Mouse (Mus musculus) G1E (cell line): ENCODE data around the gene Mcat.

Experiments
- CTCF ChIP-seq: IDR thresholded peaks from 2 replicates; pipeline ENCODE4 v1.5.1; 2012; ENCODE audit warnings: low read depth, low read length, inconsistent platforms, mixed read lengths
- GATA1 ChIP-seq: IDR thresholded peaks from 2 replicates; pipeline ENCODE4 v1.6.1; 2012; ENCODE audit warnings: borderline replicate concordance, low read length, inconsistent platforms, mixed read lengths
- POLR2AphosphoS5 ChIP-seq: IDR thresholded peaks from 2 replicates; pipeline ENCODE4 v1.6.1; 2012; ENCODE audit warnings: low read depth, low read length, inconsistent platforms; ENCODE audit not compliant: insufficient replicate concordance
- TAL1 ChIP-seq: conservative IDR thresholded peaks from 2 replicates; pipeline ENCODE4 v1.6.1; 2012; ENCODE audit warnings: low read depth, low read length, inconsistent platforms, mixed read lengths

GRCm38 (mm10) chr15:83541647-83542287 lies 21.8 kb downstream of the Mcat start:
- TF ChIP-seq TAL1: no peak
- TF ChIP-seq CTCF: no peak
- TF ChIP-seq GATA1: no peak
- no peak for TF ChIP-seq POLR2AphosphoS5
